Mouse (Mus musculus) midbrain, embryonic 13.5 days (tissue): ENCODE measurements at regions not wholly inside any gene's neighbourhood (a gene's known extent, or its start where the extent isn't known, plus 50 kb on each side); places are given as distances from the start of the nearest gene placed in this dataset.

Experiments used
- ATAC-seq: fragments of 200-750 bp; cut with Nextera tagmentation; 2 replicates; pipeline ENCODE4 v1.8.0; 2017; ENCODE audit warnings: mild to moderate bottlenecking, moderate TSS enrichment, moderate library complexity
- H3K27ac ChIP-seq: fragments of 300-500 bp; sonication (generic); 2 replicates; pipeline ENCODE4 v1.5.1; 2015; ENCODE audit warnings: inconsistent platforms, mild to moderate bottlenecking, moderate library complexity
- H3K27me3 ChIP-seq: fragments of 300-500 bp; sonication (generic); 2 replicates; pipeline ENCODE4 v1.6.1; 2015; ENCODE audit warnings: mild to moderate bottlenecking, inconsistent platforms
- H3K36me3 ChIP-seq: fragments of 300-500 bp; sonication (generic); 2 replicates; pipeline ENCODE4 v1.6.1; 2015; ENCODE audit warnings: mild to moderate bottlenecking, inconsistent platforms
- H3K4me1 ChIP-seq: fragments of 300-500 bp; sonication (generic); replicated peaks from 2 replicates; pipeline ENCODE4 v1.6.1; 2015; ENCODE audit warnings: inconsistent platforms
- H3K4me2 ChIP-seq: fragments of 300-500 bp; sonication (generic); replicated peaks from 2 replicates; pipeline ENCODE4 v1.6.1; 2015; ENCODE audit warnings: moderate library complexity, mild to moderate bottlenecking, inconsistent platforms
- H3K4me3 ChIP-seq: fragments of 300-500 bp; sonication (generic); replicated peaks from 2 replicates; pipeline ENCODE4 v1.5.1; 2015; ENCODE audit warnings: mild to moderate bottlenecking, inconsistent platforms
- H3K9ac ChIP-seq: fragments of 300-500 bp; sonication (generic); replicated peaks from 2 replicates; pipeline ENCODE4 v1.6.1; 2015; ENCODE audit warnings: mild to moderate bottlenecking, inconsistent platforms
- H3K9me3 ChIP-seq: fragments of 300-500 bp; sonication (generic); 2 replicates; pipeline ENCODE4 v1.6.1; 2016; ENCODE audit warnings: mild to moderate bottlenecking, inconsistent platforms
- WGBS: fragments of 180-500 bp; shearing (Covaris S2); methylation state at CpG from one replicate; pipeline ENCODE4 v1.1.7; 2015; 5-methylcytosine and 5-hydroxymethylcytosine counted together

DNA sequence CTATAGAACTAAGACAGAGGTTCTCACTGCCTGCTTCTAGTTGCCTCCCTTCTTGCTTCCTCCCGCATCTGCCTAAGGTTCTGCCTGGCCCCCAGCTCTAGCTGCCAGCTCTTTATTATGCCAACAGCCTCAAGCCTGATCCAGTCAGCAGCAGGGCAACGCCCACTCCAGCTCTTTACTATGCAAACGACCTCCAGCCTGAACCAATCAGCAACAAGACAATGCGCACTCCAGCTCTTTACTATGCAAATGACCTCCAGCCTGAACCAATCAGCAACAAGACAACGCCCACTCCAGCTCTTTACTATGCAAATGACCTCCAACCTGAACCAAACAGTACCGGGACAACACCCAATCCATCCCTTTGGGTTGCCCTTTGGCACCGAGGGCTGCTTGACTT, 162.2 kb upstream of the Ank start:
- 64% methylated on average over 7 of the region's 7 CpGs for WGBS
- Histone ChIP-seq H3K36me3 (no peaks in the 10 kb centered on the region), H3K4me2 (no peak overlapping the region), H3K9ac (no peak overlapping the region), H3K27ac (no peak overlapping the region), H3K27me3 (no peaks in the 10 kb centered on the region), H3K4me1 (no peaks in the 10 kb centered on the region), H3K4me3 (no peak overlapping the region), H3K9me3 (no peaks in the 10 kb centered on the region)
- peak; percentile 66; the same call in 1 of the 2 replicates for ATAC-seq

DNA sequence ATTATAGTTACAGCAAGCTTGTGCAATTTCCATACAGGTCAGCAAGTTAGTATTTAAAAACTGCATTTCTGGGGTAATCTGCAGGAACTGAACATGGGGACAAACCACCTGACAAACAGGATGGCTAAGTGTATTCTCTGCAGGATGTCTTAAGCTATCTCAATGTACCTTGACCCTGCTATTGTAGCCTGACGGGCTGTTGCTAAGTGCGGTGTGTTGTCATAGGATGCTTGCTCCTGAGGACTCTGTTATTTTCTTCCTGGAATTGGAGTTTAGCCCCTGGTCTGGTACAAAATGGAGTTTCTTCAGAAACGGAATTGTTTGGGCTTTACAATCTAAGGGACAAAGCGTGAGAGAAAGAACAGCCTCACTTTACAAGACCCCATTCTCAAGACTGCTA, 161.4 kb upstream of the Ank start:
- no peak overlapping the region for H3K4me2 ChIP-seq
- no peaks in the 10 kb centered on the region for H3K36me3 ChIP-seq
- no peak overlapping the region for H3K4me3 ChIP-seq
- no peaks in the 10 kb centered on the region for H3K9me3 ChIP-seq
- no peak overlapping the region for H3K9ac ChIP-seq
- H3K27me3 ChIP-seq = no peaks in the 10 kb centered on the region
- no peak overlapping the region for H3K27ac ChIP-seq
- no peak for ATAC-seq
- 90% methylated on average over 4 of the region's 4 CpGs for WGBS
- no peaks in the 10 kb centered on the region for H3K4me1 ChIP-seq

DNA sequence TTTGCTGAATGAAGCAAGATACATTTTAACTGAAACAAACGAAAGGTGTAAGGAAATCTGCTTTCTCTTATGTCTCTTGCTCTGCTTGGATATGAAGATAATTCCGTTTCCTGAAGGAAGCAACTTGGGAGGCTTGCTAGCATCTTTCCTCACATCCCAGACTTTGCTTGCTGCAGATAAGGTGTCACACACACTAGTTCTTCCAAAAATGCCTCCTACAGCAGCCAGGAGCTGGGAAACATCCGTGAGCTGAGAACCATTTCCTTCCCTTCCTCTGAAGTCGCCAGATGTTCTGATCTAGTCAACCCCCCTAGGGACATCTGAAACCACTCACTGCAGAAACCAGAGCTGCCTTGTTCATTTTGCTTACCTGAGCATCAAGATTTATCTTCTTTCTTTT, 157.8 kb upstream of the Ank start:
- Histone ChIP-seq H3K36me3 (no peaks in the 10 kb centered on the region), H3K27me3 (no peaks in the 10 kb centered on the region), H3K27ac (no peak overlapping the region), H3K9ac (no peak overlapping the region), H3K9me3 (no peaks in the 10 kb centered on the region), H3K4me1 (no peaks in the 10 kb centered on the region), H3K4me3 (no peak overlapping the region), H3K4me2 (no peak overlapping the region)
- ATAC-seq = no peak
- WGBS = 87% methylated on average over 4 of the region's 4 CpGs

DNA sequence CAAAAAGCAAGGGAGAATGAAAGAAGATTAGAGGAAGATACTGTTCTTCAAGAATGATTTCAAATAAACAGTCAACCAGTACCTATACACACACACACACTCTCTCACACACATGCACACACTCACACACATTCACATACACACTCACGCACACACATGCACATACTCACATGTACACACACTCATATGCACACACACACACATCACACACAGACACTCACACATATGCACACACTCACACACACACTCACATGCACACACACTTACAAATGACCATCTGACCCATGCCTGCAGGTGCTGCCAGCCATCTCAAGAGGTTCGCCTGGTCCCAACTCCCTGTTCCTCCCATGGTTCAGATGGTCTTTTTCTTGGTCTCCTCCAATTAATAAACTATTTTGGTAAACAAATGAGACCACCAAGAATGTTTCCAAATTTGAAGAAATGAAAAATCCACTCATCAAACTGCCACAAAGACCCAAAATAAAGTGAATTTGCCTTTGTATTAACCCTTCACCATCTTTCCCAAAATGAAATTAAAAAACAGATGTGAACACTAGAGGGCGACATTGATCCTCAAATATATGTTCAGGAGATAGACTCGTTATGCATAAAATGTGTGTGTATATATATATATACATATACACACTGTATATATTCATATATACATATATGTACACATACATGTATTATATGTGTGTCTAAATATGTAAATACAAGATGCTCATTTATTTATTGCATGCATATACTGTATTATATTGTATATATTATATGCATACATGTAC, 150.3 kb upstream of the Ank start:
- Histone ChIP-seq H3K36me3 (no peaks in the 10 kb centered on the region), H3K27ac (no peak overlapping the region), H3K4me2 (no peak overlapping the region), H3K4me1 (no peaks in the 10 kb centered on the region), H3K27me3 (no peaks in the 10 kb centered on the region), H3K9me3 (no peaks in the 10 kb centered on the region), H3K9ac (no peak overlapping the region), H3K4me3 (no peak overlapping the region)
- peak; percentile 84 for ATAC-seq
- 53% methylated on average over 4 of the region's 4 CpGs for WGBS

DNA sequence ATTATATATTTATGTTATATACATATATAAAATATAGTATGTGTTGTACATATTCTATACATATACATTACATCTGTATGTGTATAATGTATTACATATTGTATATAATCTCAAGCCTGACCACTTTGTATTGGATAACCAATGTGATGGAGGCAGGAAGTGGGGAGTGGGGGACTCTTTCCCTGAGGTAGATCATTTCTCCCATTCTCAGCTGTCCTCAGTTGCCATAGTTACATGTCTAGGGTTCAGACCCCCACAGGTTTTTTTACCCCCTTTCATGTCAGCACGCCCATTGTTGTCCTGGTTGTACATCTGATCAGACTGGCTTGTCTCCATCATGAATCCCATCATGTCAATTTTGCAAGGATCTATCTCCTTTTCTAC, 149.7 kb upstream of the Ank start:
- 86% methylated on average over 1 of the region's 1 CpGs for WGBS
- ATAC-seq = peak; percentile 65

DNA sequence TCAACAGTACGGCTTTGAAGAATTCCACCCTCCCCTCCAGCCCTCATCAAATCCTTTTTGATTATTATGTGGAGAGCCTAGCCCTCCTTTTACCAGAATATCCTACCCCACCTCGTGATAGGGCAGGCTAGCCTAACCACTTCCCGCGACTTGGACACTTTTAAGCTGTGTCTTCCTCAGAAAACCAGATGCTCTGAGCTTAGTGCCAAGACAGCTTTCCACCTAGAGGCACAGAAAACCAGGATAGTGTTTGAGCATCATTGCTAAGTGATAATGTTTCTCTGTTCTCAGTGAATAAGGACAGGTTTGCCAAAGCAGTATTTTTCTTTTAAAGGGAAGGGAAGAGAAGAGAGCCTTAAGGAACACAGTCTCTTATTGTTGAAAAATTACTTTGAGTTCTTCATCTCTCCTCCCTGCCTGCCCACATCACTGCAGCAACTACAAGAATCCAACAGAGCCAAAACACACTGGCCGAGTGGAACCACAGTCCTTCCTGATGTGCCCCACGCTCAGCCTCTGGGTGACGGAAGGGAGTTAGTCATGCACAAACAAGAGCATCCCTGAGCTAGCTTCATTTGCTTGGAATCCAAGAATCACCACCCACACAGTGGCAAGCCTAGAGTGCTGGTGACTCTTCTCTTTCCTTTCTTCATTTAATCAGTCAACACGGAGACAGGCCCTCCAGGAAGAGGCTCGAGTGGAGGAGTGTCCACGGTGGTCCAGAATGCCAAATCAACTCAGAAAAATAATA, 144.4 kb upstream of the Ank start:
- no peak for ATAC-seq

More for the DNA sequence above, 149.7 kb upstream of the Ank start:
- Histone ChIP-seq H3K27me3 (no peaks in the 10 kb centered on the region), H3K27ac (no peak overlapping the region), H3K4me2 (no peak overlapping the region), H3K9ac (no peak overlapping the region), H3K36me3 (no peaks in the 10 kb centered on the region), H3K4me1 (no peaks in the 10 kb centered on the region), H3K4me3 (no peak overlapping the region), H3K9me3 (no peaks in the 10 kb centered on the region)

DNA sequence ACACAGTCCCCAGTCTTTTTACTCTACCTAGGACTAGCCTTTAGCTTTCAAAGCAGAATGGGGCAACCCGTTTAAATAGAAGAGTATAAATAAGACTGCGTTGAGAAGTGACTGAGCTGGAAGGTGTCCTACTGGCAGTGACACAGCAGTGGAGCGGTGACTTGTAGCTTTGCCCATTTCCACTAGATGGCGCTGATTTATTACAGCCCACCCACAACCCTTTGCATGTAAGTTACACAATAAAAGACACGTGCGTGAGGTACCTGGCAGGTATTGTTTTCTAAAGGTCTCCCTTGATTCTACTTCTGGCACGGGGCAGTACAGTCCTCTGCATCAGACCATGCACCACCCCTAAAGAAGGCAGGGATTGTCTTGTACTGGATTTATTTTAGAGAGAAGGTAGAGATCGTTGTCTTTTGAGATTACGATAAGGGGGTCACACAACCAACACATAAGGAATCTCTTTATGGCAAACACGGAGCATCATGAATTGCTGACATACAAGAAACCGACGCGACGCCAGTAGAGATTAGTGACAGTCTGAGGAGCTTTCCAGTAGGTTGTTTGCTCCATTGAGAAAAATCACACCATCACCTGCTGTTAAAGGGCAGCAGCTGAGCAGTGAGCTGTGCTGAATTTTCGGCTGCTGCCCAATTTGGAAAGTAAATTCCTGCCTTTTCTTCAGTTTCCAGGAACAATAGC, 140.5 kb upstream of the Ank start:
- 27% methylated on average over 15 of the region's 15 CpGs for WGBS
- no peak overlapping the region for H3K27ac ChIP-seq
- no peak overlapping the region for H3K9ac ChIP-seq
- ATAC-seq = peak; percentile 93
- H3K9me3 ChIP-seq = no peaks in the 10 kb centered on the region
- H3K4me1 ChIP-seq = peaks cover 6% of the 10 kb centered on the region; the same call in 1 of the 2 replicates
- H3K27me3 ChIP-seq = no peaks in the 10 kb centered on the region
- H3K4me3 ChIP-seq = no peak overlapping the region
- no peaks in the 10 kb centered on the region for H3K36me3 ChIP-seq
- no peak overlapping the region; the same call in 1 of the 2 replicates for H3K4me2 ChIP-seq

More for the DNA sequence above, 144.4 kb upstream of the Ank start:
- no peak overlapping the region for H3K27ac ChIP-seq
- H3K4me3 ChIP-seq = no peak overlapping the region
- H3K9ac ChIP-seq = no peak overlapping the region
- H3K4me1 ChIP-seq = peaks cover 6% of the 10 kb centered on the region; the same call in 1 of the 2 replicates
- WGBS = 80% methylated on average over 10 of the region's 10 CpGs
- no peaks in the 10 kb centered on the region for H3K27me3 ChIP-seq
- no peaks in the 10 kb centered on the region for H3K9me3 ChIP-seq
- no peaks in the 10 kb centered on the region for H3K36me3 ChIP-seq
- no peak overlapping the region for H3K4me2 ChIP-seq

DNA sequence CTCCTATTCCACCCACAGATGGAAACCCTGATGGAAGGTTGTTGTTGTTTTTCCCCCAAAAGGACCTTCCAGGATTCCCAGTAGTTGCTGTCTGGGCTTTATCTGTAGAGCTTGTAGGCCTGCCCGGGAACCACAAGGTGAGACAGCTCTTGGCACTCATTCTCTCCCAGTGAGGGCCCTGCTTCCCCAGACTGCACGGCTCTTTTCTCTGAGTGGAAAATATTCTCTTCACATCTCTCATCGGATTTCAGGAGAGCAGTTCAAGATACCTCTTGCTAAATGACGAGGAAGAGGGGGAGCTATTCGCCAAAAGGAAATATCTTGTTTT, 140.0 kb upstream of the Ank start:
- Histone ChIP-seq H3K9me3 (no peaks in the 10 kb centered on the region), H3K4me1 (peaks cover 6% of the 10 kb centered on the region; the same call in 1 of the 2 replicates), H3K4me3 (no peak overlapping the region), H3K36me3 (no peaks in the 10 kb centered on the region), H3K27me3 (no peaks in the 10 kb centered on the region), H3K9ac (no peak overlapping the region), H3K27ac (no peak overlapping the region), H3K4me2 (no peak overlapping the region)
- ATAC-seq = no peak
- WGBS = 80% methylated on average over 5 of the region's 5 CpGs

DNA sequence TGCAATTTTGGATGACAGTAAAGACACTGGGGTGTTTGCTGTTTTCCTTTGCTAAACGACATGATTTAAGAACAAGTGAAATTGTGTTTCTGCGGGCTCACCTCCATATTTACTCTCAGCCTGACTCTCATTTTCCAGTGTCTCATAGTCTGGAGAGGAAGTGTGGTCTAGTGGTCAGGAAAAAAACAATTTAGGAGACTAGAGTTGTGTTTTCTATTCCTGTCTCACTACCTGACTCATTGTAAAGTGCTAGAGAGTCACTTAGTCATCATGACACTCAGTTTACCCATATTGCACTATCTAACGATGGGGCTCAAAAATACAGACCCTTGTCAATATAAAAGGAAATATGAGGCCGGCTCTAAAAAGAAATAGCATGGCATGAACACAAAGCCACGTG, 138.7 kb upstream of the Ank start:
- Histone ChIP-seq H3K27ac (no peak overlapping the region), H3K27me3 (no peaks in the 10 kb centered on the region), H3K9me3 (no peaks in the 10 kb centered on the region), H3K4me1 (peaks cover 6% of the 10 kb centered on the region; the same call in 1 of the 2 replicates), H3K9ac (no peak overlapping the region), H3K4me2 (no peak overlapping the region), H3K36me3 (no peaks in the 10 kb centered on the region), H3K4me3 (no peak overlapping the region)
- 96% methylated on average over 5 of the region's 5 CpGs for WGBS
- ATAC-seq = no peak

DNA sequence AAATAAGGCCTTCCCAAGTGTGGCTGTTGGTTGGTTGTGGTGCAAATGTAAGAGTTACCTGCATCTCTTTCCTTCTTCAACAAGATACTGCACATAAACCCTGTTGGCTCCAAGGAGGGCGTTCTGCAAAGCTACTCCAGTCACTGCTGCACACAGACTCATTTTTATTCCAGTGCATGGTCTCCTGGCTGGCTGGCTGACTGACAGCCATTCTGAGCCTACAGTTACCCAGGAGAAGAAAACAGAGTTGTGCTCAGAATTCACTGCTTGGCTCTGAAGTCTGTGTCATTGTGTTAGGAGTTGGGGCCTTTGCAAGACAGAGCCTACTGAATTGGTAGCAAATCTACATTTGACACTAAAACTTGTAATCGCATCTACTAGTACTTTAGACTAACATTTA, 138.0 kb upstream of the Ank start:
- Histone ChIP-seq H3K36me3 (no peaks in the 10 kb centered on the region), H3K9me3 (no peaks in the 10 kb centered on the region), H3K4me2 (no peak overlapping the region), H3K27me3 (no peaks in the 10 kb centered on the region), H3K27ac (no peak overlapping the region), H3K4me3 (no peak overlapping the region), H3K9ac (no peak overlapping the region), H3K4me1 (peaks cover 6% of the 10 kb centered on the region; the same call in 1 of the 2 replicates)
- 85% methylated on average over 2 of the region's 2 CpGs for WGBS
- no peak for ATAC-seq

DNA sequence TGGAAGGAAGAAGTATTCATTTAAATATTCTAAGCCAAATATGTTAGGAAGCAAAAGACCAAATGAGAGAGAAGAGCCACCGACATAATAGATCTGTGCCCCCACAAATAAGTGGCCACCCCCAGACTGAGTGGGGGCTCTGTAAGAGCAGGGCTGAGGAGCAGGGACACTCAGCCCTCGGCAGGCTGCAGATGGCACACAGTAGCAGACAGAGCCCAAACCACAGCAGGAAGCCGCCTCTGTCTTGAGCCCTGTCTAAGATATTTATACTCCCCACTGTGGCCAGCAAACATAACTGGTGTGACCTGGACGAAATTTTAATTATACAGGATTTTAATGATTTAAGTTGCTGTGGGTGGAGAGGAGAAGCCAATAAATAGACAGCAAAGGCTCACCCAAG, 126.4 kb upstream of the Ank start:
- Histone ChIP-seq H3K27me3 (no peaks in the 10 kb centered on the region), H3K9ac (no peak overlapping the region), H3K9me3 (no peaks in the 10 kb centered on the region), H3K36me3 (no peaks in the 10 kb centered on the region), H3K27ac (no peak overlapping the region), H3K4me3 (no peak overlapping the region), H3K4me2 (no peak overlapping the region), H3K4me1 (no peaks in the 10 kb centered on the region)
- ATAC-seq = no peak
- 58% methylated on average over 4 of the region's 4 CpGs for WGBS

DNA sequence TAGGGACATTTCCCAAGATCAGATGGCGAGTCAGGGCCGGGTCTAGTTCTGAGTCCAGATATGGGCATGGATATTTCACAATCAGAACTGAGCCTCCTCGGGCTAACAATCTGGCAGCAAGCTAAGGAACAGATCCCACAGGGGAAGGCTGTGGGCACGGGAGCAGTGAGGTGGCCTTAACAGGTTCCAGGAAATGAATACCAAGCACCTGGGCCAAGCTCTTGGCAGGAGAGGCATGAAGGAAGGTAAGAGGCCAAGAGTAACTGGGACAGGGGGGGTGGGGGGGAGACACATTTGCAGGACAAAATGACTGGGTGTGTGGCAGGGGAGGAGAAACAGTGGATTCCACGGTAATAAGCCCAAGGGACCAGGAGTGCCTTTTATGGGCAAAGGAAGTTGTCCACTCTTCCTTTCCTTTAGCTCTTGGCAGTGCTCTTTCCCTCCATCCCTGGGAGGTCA, 124.9 kb upstream of the Ank start:
- no peaks in the 10 kb centered on the region for H3K27me3 ChIP-seq
- ATAC-seq = no peak
- no peak overlapping the region for H3K27ac ChIP-seq
- no peak overlapping the region for H3K4me3 ChIP-seq
- H3K4me2 ChIP-seq = no peak overlapping the region
- WGBS = 83% methylated on average over 5 of the region's 5 CpGs
- no peak overlapping the region for H3K9ac ChIP-seq
- no peaks in the 10 kb centered on the region for H3K9me3 ChIP-seq
- H3K4me1 ChIP-seq = no peaks in the 10 kb centered on the region
- H3K36me3 ChIP-seq = no peaks in the 10 kb centered on the region
